ENCODE assay signal across 12 mouse cellular contexts in genomic region chr2:72144576-72145200, GRCm38 (mm10).
DNase-seq lines count a peak whose midpoint lies in the region; ATAC-seq and TF ChIP-seq lines count a peak whose summit lies in the region.
"Had no signal": no experiment of that assay in that cellular context is flagged by ENCODE, and none has a peak within 500 bp of the region (broad histone marks: within the 10 kb centered on the region; RNA-seq: fewer than 3 reads in every experiment).

No protein-coding gene starts in this region.

- no peak for TF ChIP-seq CTCF in kidney, postnatal 0 days (IDR thresholded peaks at IDR 0.05; ENCODE audit: low read depth)

- peak overlapping the region; percentile 62 for H3K27ac ChIP-seq in kidney, postnatal 0 days
- H3K27ac ChIP-seq: limb, embryonic 12.5 days had no signal

- no peaks in the 10 kb centered on the region for H3K27me3 ChIP-seq in kidney, postnatal 0 days (ENCODE audit: insufficient read depth, low read length)
- H3K27me3 ChIP-seq: limb, embryonic 12.5 days had no signal

- no peak overlapping the region for H3K4me2 ChIP-seq in kidney, postnatal 0 days (ENCODE audit: low read length)
- H3K4me2 ChIP-seq: limb, embryonic 12.5 days had no signal

- intact Hi-C loops in left cerebral cortex, postnatal 14 days (cut with DNase I), result loop anchor here (5.0 kb wide), 1 partner anchor 47 kb away; no protein-coding TSS in a partner anchor

- no peak overlapping the region for H3K9ac ChIP-seq in kidney, postnatal 0 days (ENCODE audit: low read depth, low read length)
- H3K9ac ChIP-seq: limb, embryonic 12.5 days had no signal

- no peaks in the 10 kb centered on the region for H3K9me3 ChIP-seq in kidney, postnatal 0 days (replicated peaks; ENCODE audit: low read length)
- H3K9me3 ChIP-seq: limb, embryonic 12.5 days had no signal

- 45% methylated on average over 7 of the region's 7 CpGs for WGBS in kidney, postnatal 0 days

- no peak for ATAC-seq in kidney, postnatal 0 days (replicated peaks; ENCODE audit: low FRiP score, low read depth)
- peak; percentile 83 for ATAC-seq in CD4-positive, CD25-positive, alpha-beta regulatory T cell, adult 4 months
- ATAC-seq in neutrophil, adult 5-6 weeks (ENCODE audit: extremely low read depth, insufficient number of reproducible peaks, low FRiP score, poor library complexity, severe bottlenecking), result peak; percentile 23; the same call in 1 of the 2 replicates

- H3K4me1 ChIP-seq in kidney, postnatal 0 days (replicated peaks; ENCODE audit: insufficient read depth, low read length), result 0 out of 2 replicates have a peak, but pooled peaks cover 8% of the 10 kb centered on the region

- no peaks in the 10 kb centered on the region for H3K36me3 ChIP-seq in kidney, postnatal 0 days (ENCODE audit: insufficient read depth, low read length)
- H3K36me3 ChIP-seq: limb, embryonic 12.5 days had no signal

- DNase-seq in kidney, postnatal 0 days (ENCODE audit: low spot score), result peak; percentile 67
- DNase-seq in kidney, adult 11 months, result no peak
- DNase-seq in CD4-positive helper T cell, adult 2 months (ENCODE audit: low read depth, low spot score), result peak; percentile 81
- no peak for DNase-seq in left cerebral cortex, postnatal 14 days (ENCODE audit: low spot score in 2 of 2)
- no peak for DNase-seq in cerebellum, adult 9-10 months
- DNase-seq: cerebellum, postnatal 25 days; heart, postnatal 14 days; kidney, adult 18-20 months; layer of hippocampus, adult 9-11 months had no signal

- H3K4me3 ChIP-seq in kidney, postnatal 0 days (replicated peaks; ENCODE audit: low read depth, low read length), result no peak overlapping the region
- H3K4me3 ChIP-seq: limb, embryonic 12.5 days had no signal

Comparison
In these comparisons a context has a peak if more than half of its experiments do, and no peak if none do; other contexts are left out.
1. DNase-seq: peak in kidney, postnatal 0 days (single experiment) and CD4-positive helper T cell, adult 2 months (single experiment); none in kidney, adult 11 months (single experiment), left cerebral cortex, postnatal 14 days (0 of 2) and cerebellum, adult 9-10 months (single experiment).